Mouse (Mus musculus) megakaryocyte progenitor cell, adult 5-6 weeks (primary cell): ENCODE results near the gene Tmem59l. TPM values are rescaled to one million over a fixed set of nuclear protein-coding genes. Genes with fewer than 3 reads are reported as not detected.

Source experiments
- ATAC-seq: replicated peaks from 2 replicates; pipeline ENCODE4 v1.8.0; 2016; ENCODE audit warnings: mild to moderate bottlenecking, moderate TSS enrichment, inconsistent platforms; ENCODE audit not compliant: poor library complexity
- total RNA-seq, 2 experiments: library from RNA; stranded (forward) in 1 of 2; stranded (reverse) in 1 of 2; fragments of 157-497, 149-512 nt in 1 of 2; fragments of 200-1000 nt in 1 of 2; gene quantifications; 2 replicates each; pipeline versions ENCODE4 v1.2.3 to v1.2.4; 2015 to 2017

Tmem59l gene
- total RNA-seq, 2 experiments from 2014 or later = not detected

GRCm38 (mm10) chr8:70463306-70463705 lies 23.9 kb downstream of the Tmem59l start:
- no peak for ATAC-seq

DNA sequence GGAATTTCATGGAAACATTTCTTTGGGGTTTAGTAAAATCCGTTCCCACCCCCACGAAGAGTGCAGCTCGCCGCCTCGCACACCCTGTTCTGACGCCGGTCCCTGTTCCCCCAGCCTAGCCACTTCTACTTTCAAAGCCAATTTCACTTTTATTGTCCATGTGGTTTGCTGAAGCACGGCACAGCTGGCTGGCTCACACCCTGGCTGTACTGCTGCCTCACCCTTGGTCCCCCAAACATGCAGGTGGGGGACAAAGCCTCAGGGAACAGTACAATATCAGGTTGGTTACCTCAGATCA lies 24.7 kb downstream of the Tmem59l start:
- ATAC-seq = no peak

DNA sequence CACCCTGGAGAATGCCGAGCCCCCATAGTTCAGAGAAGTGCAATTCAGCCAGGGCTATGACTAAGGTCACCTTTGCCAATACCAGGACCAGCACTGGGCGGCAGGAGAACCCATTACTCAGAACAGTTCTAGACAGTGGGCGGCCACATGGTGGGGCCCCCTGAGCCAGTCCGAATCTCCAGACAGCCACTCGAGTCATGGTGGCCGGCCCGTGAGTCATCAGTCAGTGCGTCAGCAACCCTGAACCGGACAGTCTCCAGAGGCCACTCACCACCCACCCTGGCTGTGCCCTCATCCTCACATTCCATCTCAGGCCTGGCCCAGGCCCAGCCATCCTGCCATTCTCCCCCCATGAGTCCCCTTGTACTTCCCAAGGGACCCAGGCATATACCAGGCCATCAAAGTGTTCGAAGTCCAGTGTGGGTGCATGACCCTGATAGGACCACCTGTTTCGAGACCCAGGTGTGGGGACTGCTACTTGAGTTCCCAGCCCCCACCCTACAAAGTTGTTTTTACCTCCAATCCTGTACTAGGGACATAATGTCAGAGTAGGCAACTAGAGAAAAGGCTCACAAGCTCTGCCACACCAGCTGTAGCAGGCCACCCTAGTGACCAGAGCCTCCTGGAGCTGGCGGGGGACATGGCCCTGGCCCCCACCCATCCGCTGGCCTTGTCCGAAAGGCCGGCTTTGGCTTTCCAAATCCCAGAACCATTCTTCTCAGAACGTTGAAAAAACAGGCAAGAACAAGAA lies 25.2 kb downstream of the Tmem59l start:
- no peak for ATAC-seq

GRCm38 (mm10) chr8:70460606-70461005 lies 26.6 kb downstream of the Tmem59l start:
- ATAC-seq = no peak

DNA sequence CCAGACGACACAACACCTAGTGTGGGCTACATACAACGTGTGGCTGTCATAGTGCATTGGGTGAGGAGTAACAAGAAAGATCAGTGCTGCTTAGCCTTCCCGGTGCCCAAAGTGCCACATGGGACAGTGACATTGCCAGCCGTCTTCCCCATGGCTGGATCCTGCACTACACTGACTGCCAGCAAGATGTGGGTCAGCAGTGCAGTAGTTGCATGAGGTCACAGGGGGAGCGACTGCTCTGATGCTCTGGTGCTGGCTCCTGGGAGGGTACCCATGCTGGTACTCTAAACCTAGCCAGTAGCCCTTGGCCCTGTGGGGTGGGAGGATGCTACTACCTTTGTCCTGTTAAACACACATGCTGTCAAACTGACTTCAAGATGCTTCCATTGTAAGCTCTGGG lies 27.0 kb downstream of the Tmem59l start:
- no peak for ATAC-seq

DNA sequence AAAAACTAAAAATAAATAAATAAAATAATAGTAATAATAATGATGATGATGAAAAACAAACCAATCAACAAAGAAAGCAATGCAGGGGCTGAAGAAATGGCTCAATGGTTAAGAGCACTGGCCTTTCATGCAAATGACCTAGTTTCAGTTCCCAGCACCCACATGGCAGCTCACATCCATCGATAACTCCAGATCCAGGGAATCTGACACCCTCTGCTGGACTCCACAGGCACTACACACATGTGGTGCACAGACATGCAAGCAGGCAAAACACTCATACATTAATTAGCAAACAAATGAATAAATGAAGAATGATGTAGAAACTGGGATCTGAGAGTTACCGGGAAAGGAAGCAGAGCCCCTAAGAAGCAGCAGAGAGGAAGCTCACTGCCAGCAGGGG lies 27.5 kb downstream of the Tmem59l start:
- no peak for ATAC-seq

- no peak for ATAC-seq
These were observed 28.7 kb downstream of the Tmem59l start for GRCm38 (mm10) chr8:70458462-70458861.

- peak; percentile 69 for ATAC-seq
These were observed 29.3 kb downstream of the Tmem59l start for GRCm38 (mm10) chr8:70457882-70458281.

DNA sequence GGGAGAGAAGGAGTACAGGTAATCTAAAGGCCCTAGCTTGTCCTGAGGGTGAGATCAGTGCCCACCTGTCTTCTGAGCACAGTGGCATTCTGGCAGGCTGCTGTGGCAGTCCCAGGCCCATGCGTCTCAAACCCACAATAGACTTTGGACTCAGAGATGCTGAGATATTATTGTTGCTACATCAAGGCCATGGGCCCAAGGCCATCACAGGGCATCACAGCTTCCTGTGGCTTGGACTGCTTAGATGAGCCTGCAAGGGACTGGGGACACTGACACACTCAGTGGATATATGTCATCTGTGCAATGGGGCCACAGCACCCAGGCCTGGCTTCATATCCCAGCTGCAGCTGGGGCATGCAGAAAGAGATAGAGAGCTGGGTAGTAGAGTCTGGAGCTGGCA lies 30.2 kb downstream of the Tmem59l start:
- ATAC-seq = no peak

GRCm38 (mm10) chr8:70453852-70454251 lies 33.3 kb downstream of the Tmem59l start:
- no peak for ATAC-seq

DNA sequence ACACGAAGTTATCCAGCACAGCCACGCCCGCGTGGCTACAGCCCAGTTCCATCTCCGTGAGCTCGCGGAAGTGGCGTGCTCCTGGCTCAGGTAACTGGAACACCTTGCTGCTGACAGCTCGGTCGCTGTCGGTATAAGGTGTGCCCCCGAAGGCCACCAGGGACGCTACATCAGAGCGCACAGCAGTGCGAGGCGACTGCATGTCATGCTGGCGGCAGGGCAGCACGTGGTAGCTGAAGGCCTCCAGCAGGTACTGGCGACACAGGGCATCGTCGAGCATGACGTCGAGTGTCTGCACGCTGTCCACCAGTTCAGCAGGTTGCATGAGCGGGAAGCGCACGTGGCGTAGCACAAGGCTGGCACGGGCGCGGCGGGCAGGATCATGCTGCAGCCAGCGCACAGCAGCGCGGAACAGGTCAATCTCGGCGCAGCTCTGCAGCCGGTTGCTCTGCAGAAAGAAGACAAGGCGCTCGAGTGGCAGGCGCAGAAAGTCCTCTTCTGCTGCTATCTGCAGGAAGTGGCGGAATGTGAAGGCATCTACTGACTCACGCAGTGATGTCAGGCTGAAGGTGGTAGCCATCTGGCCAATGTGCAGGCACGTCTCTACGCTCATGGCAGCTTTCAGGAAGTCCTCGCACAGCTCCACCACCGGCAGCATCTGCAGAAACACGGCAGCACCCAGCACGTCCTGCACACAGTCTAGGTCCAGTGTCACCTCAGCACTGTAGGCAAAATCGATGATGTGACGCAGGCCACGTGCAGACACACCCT lies 34.8 kb downstream of the Tmem59l start:
- no peak for ATAC-seq

DNA sequence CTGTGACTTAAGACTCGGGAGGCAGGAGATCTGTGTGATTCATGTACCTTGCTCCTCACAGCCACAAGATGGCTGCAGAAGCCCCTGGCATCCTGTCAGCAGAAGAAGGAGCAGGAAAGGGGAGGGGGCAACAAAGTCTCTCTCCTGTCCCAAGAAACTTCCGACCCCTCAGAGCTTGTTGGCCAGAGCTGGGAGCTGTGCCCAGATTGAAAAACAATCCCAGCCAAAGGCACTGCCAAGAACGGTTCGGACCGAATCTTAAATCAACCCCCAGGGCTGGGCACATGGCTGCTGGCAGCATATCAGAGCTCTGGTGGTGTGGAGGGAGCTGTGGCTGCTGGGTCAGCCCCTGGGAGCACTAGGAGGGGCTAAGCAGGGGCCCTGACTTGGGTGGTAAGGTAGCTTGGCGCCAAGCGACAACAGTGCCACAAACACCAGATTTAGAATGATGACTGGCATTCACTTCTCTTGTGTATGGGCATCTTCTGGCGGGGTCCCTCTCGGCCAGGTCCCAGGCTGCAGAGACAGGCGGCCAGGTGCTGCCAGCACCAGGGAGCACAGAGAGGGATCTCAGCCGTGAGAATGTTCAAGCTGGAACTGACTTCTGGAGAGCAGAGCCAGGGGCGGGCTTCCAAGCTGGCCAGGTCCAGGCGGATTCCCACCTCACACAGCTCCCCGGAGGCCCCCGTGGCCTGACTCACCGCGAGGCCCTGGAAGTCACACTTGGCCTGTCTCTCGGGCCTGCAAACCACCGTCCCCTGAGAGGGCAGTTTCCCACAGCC lies 39.3 kb downstream of the Tmem59l start:
- ATAC-seq = no peak

DNA sequence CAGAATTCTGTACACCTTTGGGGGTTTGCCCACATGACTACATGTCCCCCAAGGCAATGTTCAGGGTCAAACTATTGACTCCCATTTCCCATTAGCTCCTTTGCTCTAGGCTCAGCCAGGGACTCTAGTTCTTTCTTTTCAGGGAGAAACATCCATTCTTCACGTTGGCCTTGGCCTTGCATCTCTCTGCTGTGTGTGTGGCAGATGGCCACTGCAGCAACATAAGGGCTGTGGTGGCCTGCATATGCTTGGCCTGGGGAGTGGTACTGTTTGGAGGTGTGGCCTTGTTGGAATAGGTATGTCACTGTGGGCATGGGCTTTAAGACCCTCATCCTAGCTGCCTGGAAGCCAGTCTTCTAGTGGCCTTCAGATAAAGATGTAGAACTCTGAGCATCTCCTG lies 41.2 kb downstream of the Tmem59l start:
- no peak for ATAC-seq

GRCm38 (mm10) chr8:70443326-70443725 lies 43.8 kb downstream of the Tmem59l start:
- no peak for ATAC-seq

DNA sequence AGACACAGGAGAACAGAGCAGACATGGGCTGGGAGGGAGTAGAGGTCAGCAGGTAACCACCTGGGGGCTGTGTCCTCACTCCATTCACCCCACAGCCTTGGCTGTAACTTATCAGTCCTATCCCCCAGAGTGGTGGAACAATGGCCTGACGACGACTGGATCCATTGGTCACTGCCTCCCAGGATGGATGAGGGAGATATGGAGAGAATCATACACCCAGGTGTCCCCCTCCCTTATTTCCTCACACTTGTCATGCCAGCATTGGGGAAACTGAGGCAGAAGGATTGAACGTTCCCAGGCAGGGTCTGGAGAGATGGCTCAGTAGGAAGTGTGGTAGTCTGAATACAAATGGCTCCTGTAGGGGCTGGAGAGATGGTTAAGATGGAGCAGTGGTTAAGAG lies 45.6 kb downstream of the Tmem59l start:
- no peak for ATAC-seq

DNA sequence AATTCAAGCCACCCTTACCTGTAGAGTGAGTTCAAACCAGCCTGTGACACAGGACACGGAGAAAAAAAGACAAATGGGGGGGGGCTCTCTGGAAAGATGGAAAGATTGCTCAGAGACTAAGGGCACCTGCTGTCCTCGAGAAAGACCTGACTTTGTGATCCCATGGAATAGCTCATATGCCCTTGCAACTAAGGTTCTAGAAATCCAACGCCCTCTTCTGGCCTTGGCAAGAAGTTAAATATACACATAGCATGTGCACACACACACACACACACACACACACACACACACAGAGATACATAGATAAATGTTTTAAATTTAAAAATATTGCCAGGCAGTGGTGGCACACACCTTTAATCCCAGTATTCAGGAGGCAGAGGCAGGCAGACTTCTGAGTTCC lies 46.9 kb downstream of the Tmem59l start:
- ATAC-seq = no peak

DNA sequence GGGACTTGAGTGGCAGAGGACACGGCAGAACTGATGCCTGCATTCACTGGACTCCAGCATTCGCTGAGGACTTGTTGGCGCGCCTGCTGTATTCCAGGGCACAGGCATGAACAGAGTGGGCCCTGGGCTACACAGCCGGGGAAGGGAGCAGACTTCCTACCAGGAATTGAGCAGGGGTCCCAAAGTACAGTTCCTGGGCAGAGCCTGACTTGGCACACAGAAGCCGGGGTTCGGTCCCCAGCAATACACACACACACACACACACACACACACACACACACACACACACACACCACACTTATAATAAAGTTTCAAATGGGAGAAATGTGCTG lies 47.3 kb downstream of the Tmem59l start:
- ATAC-seq = no peak

DNA sequence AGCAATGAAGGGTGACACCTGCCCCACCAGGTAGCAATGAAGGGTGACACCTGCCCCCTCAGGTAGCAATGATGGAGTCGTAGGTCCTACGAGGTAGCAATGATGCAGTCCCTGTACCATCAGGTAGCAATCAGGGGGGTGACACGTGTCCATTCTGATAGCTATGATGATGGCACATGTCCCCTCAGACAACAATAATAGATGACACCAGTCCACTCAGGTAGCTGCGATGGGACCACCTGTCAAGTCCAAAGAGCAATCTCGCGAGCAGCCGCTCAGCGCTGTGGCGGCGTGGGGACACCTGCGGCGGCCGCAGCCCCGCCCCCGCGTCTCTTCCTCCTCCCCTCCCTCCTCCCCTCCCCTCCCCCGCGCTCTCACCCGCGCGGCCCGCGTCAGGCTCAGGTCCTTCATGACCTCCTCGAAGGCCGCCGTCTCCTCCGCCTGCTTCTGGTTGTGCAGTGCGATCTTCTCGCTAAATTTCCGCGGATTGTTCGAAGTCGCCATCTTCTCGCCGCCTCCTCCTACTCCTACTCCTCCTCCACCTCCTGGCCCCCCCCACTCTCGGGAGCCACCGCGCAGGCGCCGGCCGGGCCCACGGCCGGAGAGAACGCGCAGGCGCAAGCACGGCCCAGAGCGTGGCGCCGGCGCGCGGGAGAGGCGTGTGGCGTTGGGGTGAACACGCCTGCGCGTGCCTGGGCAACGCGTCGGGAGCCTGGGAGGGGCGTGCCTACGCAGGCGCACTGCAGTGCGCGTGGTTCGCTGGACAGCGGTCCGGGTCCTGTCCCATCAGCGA lies 47.9 kb downstream of the Tmem59l start, which contains the start of gene Crtc1:
Gene Crtc1 (minus strand): TSS at position 525 of the 793 bp plus-strand sequence.
- peak; percentile 96 for ATAC-seq

DNA sequence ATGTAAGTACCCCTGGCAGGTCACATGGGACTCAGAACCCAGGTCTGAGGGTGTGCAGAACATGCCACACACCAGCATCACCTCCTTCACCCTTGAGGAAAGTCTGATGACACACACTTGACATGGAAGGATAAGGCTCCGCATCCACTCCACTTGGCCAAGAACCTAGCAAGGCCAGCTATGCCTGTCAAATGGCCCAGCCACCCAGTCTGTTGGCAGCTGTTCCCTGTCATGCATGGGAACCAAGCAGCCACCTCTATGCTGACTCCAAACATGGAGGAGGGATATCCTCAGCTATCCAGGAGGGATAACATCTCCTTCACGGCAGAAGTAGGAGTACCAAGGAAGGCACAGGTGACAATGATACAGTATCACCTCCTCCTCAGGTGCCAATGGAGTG lies 48.7 kb downstream of the Tmem59l start:
- ATAC-seq = no peak

GRCm38 (mm10) chr8:70435156-70435555 lies 52.0 kb downstream of the Tmem59l start:
- no peak for ATAC-seq
